Mouse (Mus musculus) large intestine, adult 2 months (tissue): ENCODE measurements around the gene Rce1. TPM values are rescaled to one million over a fixed set of nuclear protein-coding genes. Genes with fewer than 3 reads are reported as not detected.
"Not testable (repeated sequence)": the region's sequence is repeated elsewhere in the genome, so short reads cannot be mapped to it uniquely, and the experiment has no call there.

ENCODE experiments used
- DNase-seq: peaks from one replicate; pipeline ENCODE4 v3.0.0-alpha.2; 2012; ENCODE audit warnings: low read depth, low spot score
- WGBS: fragments of 180-500 bp; shearing (Covaris S2); methylation state at CpG from one replicate; pipeline ENCODE4 v1.1.7; 2018; 5-methylcytosine and 5-hydroxymethylcytosine counted together
- polyA plus RNA-seq: library from polyadenylated mRNA; depleted of rRNA; stranded (reverse); fragments of >200 nt; gene quantifications from 2 replicates; pipeline ENCODE4 v1.2.3, GENCODE M21; 2012

The Rce1 gene
- polyA plus RNA-seq, 1 experiment, result 102 TPM

- DNase-seq, result no peak
These were observed 10.9 kb downstream of the Rce1 start for GRCm38 (mm10) chr19:4614305-4615150.

GRCm38 (mm10) chr19:4613464-4614304, 11.8 kb downstream of the Rce1 start:
- WGBS, result 89% methylated on average over 33 of the region's 33 CpGs
- no peak for DNase-seq

More at GRCm38 (mm10) chr19:4614305-4615150, 10.9 kb downstream of the Rce1 start:
- 19% methylated on average over 47 of the region's 49 CpGs for WGBS

GRCm38 (mm10) chr19:4612181-4612961, 13.1 kb downstream of the Rce1 start:
- DNase-seq, result no peak

GRCm38 (mm10) chr19:4610109-4610508, 15.3 kb downstream of the Rce1 start:
- no peak for DNase-seq
- WGBS, result 38% methylated on average over 4 of the region's 4 CpGs

More at GRCm38 (mm10) chr19:4612181-4612961, 13.1 kb downstream of the Rce1 start:
- WGBS, result 86% methylated on average over 19 of the region's 19 CpGs

- no peak for DNase-seq
- WGBS, result 57% methylated on average over 4 of the region's 4 CpGs
These were observed 16.9 kb downstream of the Rce1 start for GRCm38 (mm10) chr19:4608511-4608910.

DNA sequence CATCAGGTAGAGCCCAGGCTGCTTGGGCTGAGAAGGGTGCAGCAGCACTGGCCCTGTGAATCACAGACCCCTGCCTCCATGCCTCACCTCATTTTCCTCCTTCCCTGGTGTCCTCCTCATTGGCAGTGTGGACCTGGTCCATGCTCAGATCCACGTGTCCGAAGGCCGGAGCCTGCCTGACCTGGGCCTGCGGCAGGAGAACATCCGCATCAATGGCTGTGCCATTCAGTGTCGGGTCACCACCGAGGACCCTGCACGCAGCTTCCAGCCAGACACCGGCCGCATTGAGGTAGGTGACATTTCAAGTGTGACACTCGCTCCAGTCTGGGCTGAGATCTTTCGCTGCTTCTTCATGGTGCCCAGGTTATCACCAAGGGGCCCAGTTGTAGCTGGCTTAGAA, 18.0 kb downstream of the Rce1 start:
- DNase-seq, result no peak
- 96% methylated on average over 12 of the region's 12 CpGs for WGBS

DNA sequence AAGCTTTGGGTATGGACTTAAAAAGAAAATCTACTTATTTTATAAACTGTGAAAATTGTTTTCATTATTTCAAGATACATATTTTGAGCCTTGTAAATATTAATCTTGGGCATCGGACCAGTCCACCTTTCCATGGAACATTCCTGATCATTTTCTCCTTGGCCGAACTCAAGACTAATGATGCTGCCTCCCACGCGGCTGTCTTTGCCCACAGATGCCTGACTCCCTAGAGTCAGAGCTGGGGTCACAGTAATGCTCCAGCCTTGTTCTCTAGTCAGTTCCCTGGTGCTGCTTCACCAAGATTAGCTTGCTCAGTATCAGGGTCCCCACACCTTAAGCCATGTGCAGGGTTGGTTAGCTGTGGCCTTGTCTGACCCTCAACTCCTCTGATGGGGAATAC, 19.8 kb downstream of the Rce1 start:
- no peak for DNase-seq
- 77% methylated on average over 4 of the region's 4 CpGs for WGBS

DNA sequence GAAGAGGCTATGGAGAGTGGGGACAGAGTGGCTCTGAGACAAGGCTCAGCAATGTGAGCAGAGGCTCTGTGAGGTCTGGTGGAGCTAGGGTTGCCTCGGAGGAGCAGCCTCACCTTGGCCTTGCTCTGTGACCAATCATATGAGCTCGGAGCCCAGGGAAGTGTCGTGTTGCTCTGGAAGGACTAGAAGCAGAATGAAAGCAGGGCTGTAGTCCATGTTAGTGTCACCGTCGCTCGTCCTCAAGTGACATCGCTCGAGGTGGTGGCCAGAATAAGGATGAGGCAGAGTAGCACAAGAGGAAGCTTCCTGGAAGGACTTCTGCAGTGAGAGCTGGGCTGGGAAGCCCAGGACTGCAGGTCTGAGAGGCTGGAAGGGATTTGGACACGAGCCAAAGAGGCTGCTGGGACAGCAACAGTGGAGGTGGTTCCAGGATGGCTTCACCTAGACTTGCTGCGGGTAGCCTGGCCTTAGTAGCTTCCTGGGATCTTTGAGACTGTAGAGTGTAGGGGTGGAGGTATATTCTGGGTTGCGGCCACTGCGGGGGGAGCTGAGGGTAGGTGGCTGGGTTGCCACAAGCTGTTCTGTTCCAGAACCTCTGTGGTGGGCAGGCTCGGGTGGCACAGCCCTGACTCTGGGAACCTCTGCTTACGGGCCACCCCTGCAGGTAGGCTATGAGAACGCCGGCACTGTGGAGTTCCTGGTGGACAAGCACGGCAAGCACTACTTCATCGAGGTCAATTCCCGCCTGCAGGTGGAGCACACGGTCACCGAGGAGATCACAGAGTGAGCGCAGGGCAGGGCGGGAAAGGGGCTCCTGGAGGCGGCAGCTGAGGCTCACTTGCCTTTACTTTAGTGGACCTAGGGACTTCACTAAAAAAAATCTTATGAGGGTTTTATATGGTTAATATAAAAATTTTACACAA, 21.4 kb downstream of the Rce1 start:
- 31% methylated on average over 24 of the region's 24 CpGs for WGBS
- DNase-seq, result peak; percentile 45

GRCm38 (mm10) chr19:4602459-4602858, 23.0 kb downstream of the Rce1 start:
- DNase-seq, result no peak
- 92% methylated on average over 20 of the region's 20 CpGs for WGBS

DNA sequence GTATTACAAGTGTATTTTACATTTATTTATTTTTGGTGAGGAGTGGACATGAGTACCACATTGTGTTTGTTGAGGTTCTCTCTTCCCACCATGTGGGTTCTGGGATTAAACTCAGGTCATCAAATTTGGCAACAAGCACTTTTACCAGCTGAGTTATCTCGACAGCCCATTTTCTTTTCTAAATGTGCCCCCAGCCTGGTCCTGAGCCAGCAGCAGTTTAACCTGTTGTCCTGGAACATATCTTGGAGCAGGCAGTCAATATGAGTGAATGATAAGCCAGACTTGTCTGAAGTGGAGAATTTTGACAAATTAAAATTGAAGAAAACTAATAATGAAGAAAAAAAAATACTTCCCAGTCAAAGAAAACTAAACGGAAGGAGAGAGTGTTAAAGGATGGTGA, 29.4 kb downstream of the Rce1 start:
- WGBS, result 71% methylated on average over 2 of the region's 2 CpGs
- no peak for DNase-seq

- 32% methylated on average over 7 of the region's 7 CpGs for WGBS
- DNase-seq, result no peak
These were observed 31.5 kb downstream of the Rce1 start for GRCm38 (mm10) chr19:4593792-4594522.

- DNase-seq, result no peak
- 26% methylated on average over 3 of the region's 3 CpGs for WGBS
These were observed 35.4 kb downstream of the Rce1 start for GRCm38 (mm10) chr19:4590025-4590424.

GRCm38 (mm10) chr19:4589081-4589480, 36.4 kb downstream of the Rce1 start:
- WGBS, result 54% methylated on average over 1 of the region's 1 CpGs
- no peak for DNase-seq

- WGBS, result 57% methylated on average over 3 of the region's 3 CpGs
- no peak for DNase-seq
These were observed 37.0 kb downstream of the Rce1 start for GRCm38 (mm10) chr19:4588430-4588829.

- no peak for DNase-seq
- 68% methylated on average over 2 of the region's 2 CpGs for WGBS
These were observed 38.0 kb downstream of the Rce1 start for GRCm38 (mm10) chr19:4587426-4587825.

DNA sequence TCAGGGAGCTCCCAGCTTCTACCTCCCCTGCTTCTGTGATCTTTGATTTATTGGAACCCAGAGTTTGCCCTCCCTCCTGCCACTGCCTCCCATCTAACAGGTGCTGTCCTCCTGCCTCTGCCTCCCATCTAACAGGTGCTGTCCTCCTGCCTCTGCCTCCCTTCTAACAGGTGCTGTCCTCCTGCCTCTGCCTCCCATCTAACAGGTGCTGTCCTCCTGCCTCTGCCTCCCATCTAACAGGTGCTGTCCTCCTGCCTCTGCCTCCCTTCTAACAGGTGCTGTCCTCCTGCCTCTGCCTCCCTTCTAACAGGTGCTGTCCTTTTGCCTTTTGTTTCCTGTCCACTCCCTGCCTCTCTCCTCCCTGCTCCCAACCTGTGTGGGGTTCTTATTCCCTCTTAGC, 38.7 kb downstream of the Rce1 start:
- DNase-seq, result not testable (repeated sequence)

DNA sequence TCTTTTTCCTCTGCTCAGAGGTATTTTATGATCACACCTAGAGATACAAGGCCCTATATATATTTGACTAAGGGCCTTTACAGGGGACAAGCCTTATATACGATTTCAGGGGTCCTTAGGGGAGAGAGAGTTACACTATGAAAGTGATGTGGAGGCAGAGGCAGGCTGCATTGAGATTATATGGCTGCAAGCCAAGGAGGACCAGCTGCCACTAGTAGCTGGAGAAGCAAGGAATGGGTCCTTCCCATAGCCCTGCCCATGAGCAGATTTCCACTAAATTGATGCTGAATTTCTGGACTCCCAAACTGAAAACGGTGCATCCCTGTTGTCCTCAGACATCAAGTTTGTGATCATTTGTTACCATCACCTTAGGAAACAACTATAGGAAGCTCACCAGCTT, 41.6 kb downstream of the Rce1 start:
- DNase-seq, result no peak
- 43% methylated on average over 2 of the region's 2 CpGs for WGBS

DNA sequence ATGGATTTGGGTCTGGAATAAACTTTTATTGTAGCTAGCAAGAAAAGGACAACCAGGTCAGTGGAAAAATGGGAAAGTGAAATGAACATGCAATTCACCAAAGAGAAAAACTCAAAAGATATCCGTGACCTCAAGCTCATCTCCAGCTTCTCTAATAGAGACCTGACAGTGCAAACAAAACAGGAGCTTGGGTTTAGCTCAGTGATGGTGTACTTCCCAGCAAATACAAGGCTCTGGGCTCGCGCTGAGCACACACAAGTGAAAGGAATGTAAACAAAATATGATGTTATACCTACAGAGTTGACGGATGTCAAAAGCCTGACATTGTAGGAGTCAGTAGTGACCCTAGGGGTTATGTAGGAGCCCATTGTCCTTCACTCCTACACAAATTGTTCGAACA, 46.1 kb downstream of the Rce1 start:
- DNase-seq, result no peak
- WGBS, result 56% methylated on average over 5 of the region's 5 CpGs
